Mouse (Mus musculus): Measurements from ENCODE around the gene Rhod. TPM values are rescaled to one million over a fixed set of nuclear protein-coding genes. Genes with fewer than 3 reads are reported as not detected.
A peak's percentile ranks its signal among the peaks of the same experiment; 100 is the strongest.

The Rhod gene
- polyA plus RNA-seq (2015; fragmentation: Nextera tagmentation; extraction: Ambion mirVana), result 4.2 and 10.3 TPM in 2 replicates

- peaks cover 34% of the 10 kb centered on the region for H3K27me3 ChIP-seq
- peaks cover 26% of the 10 kb centered on the region for H3K4me1 ChIP-seq (replicated peaks)
- WGBS, result under 1% methylated on average over 43 of the region's 51 CpGs
- H3K4me3 ChIP-seq (replicated peaks), result peak within 1 kb of the TSS; percentile 44
- no peaks in the 10 kb centered on the region for H3K9me3 ChIP-seq
- peak; percentile 41; the same call in 1 of the 2 replicates for ATAC-seq
- H3K36me3 ChIP-seq, result no peaks in the 10 kb centered on the region
- peak within 1 kb of the TSS; percentile 64 for H3K9ac ChIP-seq (replicated peaks)
- no peak within 1 kb of the TSS for H3K27ac ChIP-seq
- peak within 1 kb of the TSS; percentile 74 for H3K4me2 ChIP-seq (replicated peaks)
Measured at GRCm38 (mm10) chr19:4439161-4439801, at the start of gene Rhod. Gene Rhod, minus strand, starts transcription at chr19:4439432.

- no peak overlapping the region for H3K4me3 ChIP-seq (replicated peaks)
- WGBS, result 76% methylated on average over 2 of the region's 2 CpGs
- no peak overlapping the region for H3K9ac ChIP-seq (replicated peaks)
- H3K27me3 ChIP-seq, result no peaks in the 10 kb centered on the region
- no peaks in the 10 kb centered on the region for H3K9me3 ChIP-seq
- H3K27ac ChIP-seq, result no peak overlapping the region
- ATAC-seq, result no peak
- no peaks in the 10 kb centered on the region for H3K4me1 ChIP-seq (replicated peaks)
- no peak overlapping the region for H3K4me2 ChIP-seq (replicated peaks)
- no peaks in the 10 kb centered on the region for H3K36me3 ChIP-seq
Measured at GRCm38 (mm10) chr19:4487877-4488276, 48.6 kb upstream of the Rhod start.

GRCm38 (mm10) chr19:4485006-4485405 is 45.8 kb upstream of the Rhod start:
- Histone ChIP-seq H3K27me3 (no peaks in the 10 kb centered on the region), H3K36me3 (no peaks in the 10 kb centered on the region), H3K4me3 (replicated peaks) (no peak overlapping the region), H3K4me1 (replicated peaks) (no peaks in the 10 kb centered on the region), H3K27ac (no peak overlapping the region), H3K9ac (replicated peaks) (no peak overlapping the region), H3K4me2 (replicated peaks) (no peak overlapping the region), H3K9me3 (no peaks in the 10 kb centered on the region)
- ATAC-seq, result no peak
- WGBS, result 48% methylated on average over 5 of the region's 5 CpGs

- Histone ChIP-seq H3K36me3 (no peaks in the 10 kb centered on the region), H3K9ac (replicated peaks) (no peak overlapping the region), H3K4me2 (replicated peaks) (no peak overlapping the region), H3K4me1 (replicated peaks) (peaks cover under 1% of the 10 kb centered on the region), H3K9me3 (no peaks in the 10 kb centered on the region), H3K4me3 (replicated peaks) (no peak overlapping the region), H3K27ac (no peak overlapping the region), H3K27me3 (peaks cover 15% of the 10 kb centered on the region)
- no peak for ATAC-seq
- 87% methylated on average over 3 of the region's 3 CpGs for WGBS
Measured at GRCm38 (mm10) chr19:4482111-4482859, 43.1 kb upstream of the Rhod start.

- Histone ChIP-seq H3K4me2 (replicated peaks) (no peak overlapping the region), H3K4me3 (replicated peaks) (no peak overlapping the region), H3K27ac (no peak overlapping the region), H3K27me3 (peaks cover 25% of the 10 kb centered on the region), H3K9ac (replicated peaks) (no peak overlapping the region), H3K4me1 (replicated peaks) (peaks cover 10% of the 10 kb centered on the region), H3K36me3 (no peaks in the 10 kb centered on the region), H3K9me3 (no peaks in the 10 kb centered on the region)
- 64% methylated on average over 4 of the region's 4 CpGs for WGBS
- ATAC-seq, result no peak
Measured at GRCm38 (mm10) chr19:4481326-4481725, 42.1 kb upstream of the Rhod start.

- Histone ChIP-seq H3K4me3 (replicated peaks) (no peak overlapping the region), H3K9me3 (no peaks in the 10 kb centered on the region), H3K9ac (replicated peaks) (no peak overlapping the region), H3K27me3 (peaks cover 38% of the 10 kb centered on the region), H3K4me1 (replicated peaks) (peaks cover 12% of the 10 kb centered on the region), H3K4me2 (replicated peaks) (no peak overlapping the region), H3K27ac (no peak overlapping the region), H3K36me3 (no peaks in the 10 kb centered on the region)
- WGBS, result 88% methylated on average over 2 of the region's 2 CpGs
- no peak for ATAC-seq
Measured at GRCm38 (mm10) chr19:4480041-4480440, 40.8 kb upstream of the Rhod start.

- no peak for ATAC-seq
- no peaks in the 10 kb centered on the region for H3K36me3 ChIP-seq
- WGBS, result 30% methylated on average over 1 of the region's 1 CpGs
- H3K4me1 ChIP-seq (replicated peaks), result peaks cover 12% of the 10 kb centered on the region
- peaks cover 46% of the 10 kb centered on the region for H3K27me3 ChIP-seq
- no peaks in the 10 kb centered on the region for H3K9me3 ChIP-seq
- no peak overlapping the region for H3K9ac ChIP-seq (replicated peaks)
- H3K4me2 ChIP-seq (replicated peaks), result no peak overlapping the region
- no peak overlapping the region for H3K4me3 ChIP-seq (replicated peaks)
- H3K27ac ChIP-seq, result no peak overlapping the region
Measured at GRCm38 (mm10) chr19:4478190-4478516, 38.9 kb upstream of the Rhod start.

- Histone ChIP-seq H3K4me3 (replicated peaks) (peak within 1 kb of the TSS; percentile 54), H3K4me1 (replicated peaks) (peaks cover 12% of the 10 kb centered on the region), H3K27me3 (peaks cover 46% of the 10 kb centered on the region), H3K4me2 (replicated peaks) (peak within 1 kb of the TSS; percentile 91), H3K27ac (no peak within 1 kb of the TSS), H3K9ac (replicated peaks) (peak within 1 kb of the TSS; percentile 56), H3K36me3 (no peaks in the 10 kb centered on the region), H3K9me3 (no peaks in the 10 kb centered on the region)
- no peak for ATAC-seq
- WGBS, result 40% methylated on average over 21 of the region's 21 CpGs
Measured at GRCm38 (mm10) chr19:4477345-4478189, 38.3 kb upstream of the Rhod start, which contains the start of gene Syt12. Gene Syt12, minus strand, starts transcription at chr19:4477447.

- Histone ChIP-seq H3K27ac (no peak overlapping the region), H3K27me3 (peaks cover 46% of the 10 kb centered on the region), H3K4me2 (replicated peaks) (peak overlapping the region; percentile 91), H3K9ac (replicated peaks) (peak overlapping the region; percentile 56), H3K36me3 (no peaks in the 10 kb centered on the region), H3K9me3 (no peaks in the 10 kb centered on the region), H3K4me3 (replicated peaks) (peak overlapping the region; percentile 54), H3K4me1 (replicated peaks) (peaks cover 12% of the 10 kb centered on the region)
- under 1% methylated on average over 70 of the region's 70 CpGs for WGBS
- ATAC-seq, result peak; percentile 78
Measured at GRCm38 (mm10) chr19:4476601-4477257, 37.5 kb upstream of the Rhod start.

- Histone ChIP-seq H3K27me3 (peaks cover 46% of the 10 kb centered on the region), H3K9me3 (no peaks in the 10 kb centered on the region), H3K4me1 (replicated peaks) (peaks cover 12% of the 10 kb centered on the region), H3K4me2 (replicated peaks) (no peak overlapping the region), H3K9ac (replicated peaks) (no peak overlapping the region), H3K36me3 (no peaks in the 10 kb centered on the region), H3K4me3 (replicated peaks) (no peak overlapping the region), H3K27ac (no peak overlapping the region)
- ATAC-seq, result no peak
- 72% methylated on average over 11 of the region's 11 CpGs for WGBS
Measured at GRCm38 (mm10) chr19:4475224-4475925, 36.1 kb upstream of the Rhod start.

- ATAC-seq, result no peak
- H3K36me3 ChIP-seq, result no peaks in the 10 kb centered on the region
- 63% methylated on average over 3 of the region's 3 CpGs for WGBS
- H3K27me3 ChIP-seq, result peaks cover 46% of the 10 kb centered on the region
- peaks cover 12% of the 10 kb centered on the region for H3K4me1 ChIP-seq (replicated peaks)
- H3K4me3 ChIP-seq (replicated peaks), result no peak overlapping the region
- H3K9me3 ChIP-seq, result no peaks in the 10 kb centered on the region
- no peak overlapping the region for H3K27ac ChIP-seq
- H3K4me2 ChIP-seq (replicated peaks), result no peak overlapping the region
- H3K9ac ChIP-seq (replicated peaks), result no peak overlapping the region
Measured at GRCm38 (mm10) chr19:4474739-4475138, 35.5 kb upstream of the Rhod start.
